Mouse (Mus musculus) testis, adult 10 weeks (tissue): ENCODE measurements around the gene Birc2. TPM values are rescaled to one million over a fixed set of nuclear protein-coding genes. Genes with fewer than 3 reads are reported as not detected.

Experiments
- polyA plus RNA-seq: library from polyadenylated mRNA; stranded (reverse); fragments of 350-450 nt; fragmentation: Illumina TruSeq; extraction: RNeasy Lipid Tissue Mini Kit (QIAGEN cat#74804); gene quantifications from one replicate; pipeline ENCODE4 v1.2.3, GENCODE M21; 2014; ENCODE audit warnings: low read depth, low replicate concordance

The Birc2 gene
- polyA plus RNA-seq, result 160 TPM

GRCm38 (mm10) chr9:7836905-7837805 is at the start of gene Birc2:
Gene Birc2, minus strand, starts transcription at chr9:7837064.

GRCm38 (mm10) chr9:7872775-7873439 is 36.0 kb upstream of the Birc2 start, which contains the start of gene Birc3:
Gene Birc3, minus strand, starts transcription at chr9:7873186.

Other genes starting within 250 kb of the Birc2 start
- not detected for gene Mmp20, start 208.8 kb downstream of the Birc2 start, polyA plus RNA-seq
- 0.34 TPM for gene Mmp7, start 145.0 kb downstream of the Birc2 start, polyA plus RNA-seq
- gene Tmem123, start 73.0 kb downstream of the Birc2 start, polyA plus RNA-seq, result 65.1 TPM
- gene Birc3, start 36.1 kb upstream of the Birc2 start, polyA plus RNA-seq, result 6.9 TPM
- 87.5 TPM for gene Yap1, start 167.5 kb upstream of the Birc2 start, polyA plus RNA-seq
- gene Cfap300, start 205.8 kb upstream of the Birc2 start, polyA plus RNA-seq, result 153 TPM